Mouse (Mus musculus): ENCODE measurements around the gene Nfib. TPM values are rescaled to one million over a fixed set of nuclear protein-coding genes. Genes with fewer than 3 reads are reported as not detected.
A peak's percentile ranks its signal among the peaks of the same experiment; 100 is the strongest.

The Nfib gene
- polyA plus RNA-seq, 1 experiment from 2014 or later = 13.3 TPM

DNA sequence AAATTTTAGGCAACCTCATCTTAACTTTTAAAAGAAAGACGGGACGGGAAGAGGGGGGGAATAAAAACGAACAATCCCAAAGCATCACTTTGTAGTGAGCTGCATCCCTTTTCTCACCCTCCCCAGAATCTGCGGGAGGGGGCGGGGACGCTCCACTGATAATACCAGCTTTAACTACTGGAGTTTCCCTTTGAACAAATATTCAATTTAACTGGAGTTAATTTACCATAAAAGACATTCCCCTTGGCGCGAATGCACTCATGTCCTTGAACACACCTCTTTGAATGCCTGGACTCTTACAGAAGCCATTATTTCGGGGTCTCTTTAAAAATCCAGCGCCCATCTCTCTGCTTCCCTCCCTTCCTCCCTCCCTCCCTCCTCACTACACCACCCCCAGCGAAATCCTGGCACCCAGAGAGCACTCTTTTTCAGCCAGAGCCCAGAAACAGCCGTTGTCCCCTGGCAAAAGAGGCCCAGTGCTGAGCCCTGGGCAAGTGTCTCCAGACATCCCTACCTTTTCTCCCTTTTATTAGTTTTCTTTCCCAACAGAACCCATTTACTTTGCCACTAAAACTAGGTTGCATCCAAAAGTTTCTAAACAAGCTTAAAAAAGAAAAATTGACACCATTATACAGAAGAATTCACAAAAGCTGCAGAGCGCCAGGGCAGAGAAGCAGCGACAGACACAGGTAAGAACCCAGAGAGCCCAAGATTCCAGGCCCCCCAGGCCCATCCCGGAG is 197.8 kb downstream of the Nfib start:
- ATAC-seq (replicated peaks; ENCODE audit: low FRiP score, low read depth) = no peak
- 19% methylated on average over 15 of the region's 15 CpGs for WGBS
- Histone ChIP-seq H3K27ac (peak overlapping the region; percentile 99; the same call in 1 of the 2 replicates), H3K27me3 (ENCODE audit: insufficient read depth, low read length) (no peaks in the 10 kb centered on the region; the same call in 1 of the 2 replicates), H3K9me3 (replicated peaks; ENCODE audit: low read length) (no peaks in the 10 kb centered on the region), H3K9ac (ENCODE audit: low read depth, low read length) (0 out of 2 replicates have a peak overlapping the region, but pooled peaks have one; percentile 83), H3K36me3 (ENCODE audit: insufficient read depth, low read length) (no peaks in the 10 kb centered on the region), H3K4me1 (replicated peaks; ENCODE audit: insufficient read depth, low read length) (0 out of 2 replicates have a peak, but pooled peaks cover 6% of the 10 kb centered on the region), H3K4me3 (replicated peaks; ENCODE audit: low read depth, low read length) (peak overlapping the region; percentile 77), H3K4me2 (ENCODE audit: low read length) (peak overlapping the region; percentile 87)
- no peak for DNase-seq (ENCODE audit: low spot score)
- no peak for TF ChIP-seq CTCF (IDR thresholded peaks at IDR 0.05; ENCODE audit: low read depth)

- peak overlapping the region; percentile 87 for H3K4me2 ChIP-seq (ENCODE audit: low read length)
- H3K9ac ChIP-seq (ENCODE audit: low read depth, low read length) = peak overlapping the region; percentile 83
- H3K27me3 ChIP-seq (ENCODE audit: insufficient read depth, low read length) = no peaks in the 10 kb centered on the region; the same call in 1 of the 2 replicates
- DNase-seq (ENCODE audit: low spot score) = peak; percentile 83
- H3K27ac ChIP-seq = peak overlapping the region; percentile 99
- WGBS = 0% methylated on average over 27 of the region's 30 CpGs
- H3K9me3 ChIP-seq (replicated peaks; ENCODE audit: low read length) = no peaks in the 10 kb centered on the region
- TF ChIP-seq CTCF (IDR thresholded peaks at IDR 0.05; ENCODE audit: low read depth) = no peak; the same call in 1 of the 2 replicates
- 0 out of 2 replicates have a peak, but pooled peaks cover 6% of the 10 kb centered on the region for H3K4me1 ChIP-seq (replicated peaks; ENCODE audit: insufficient read depth, low read length)
- ATAC-seq (replicated peaks; ENCODE audit: low FRiP score, low read depth) = peak; percentile 53
- H3K36me3 ChIP-seq (ENCODE audit: insufficient read depth, low read length) = no peaks in the 10 kb centered on the region
- H3K4me3 ChIP-seq (replicated peaks; ENCODE audit: low read depth, low read length) = peak overlapping the region; percentile 77
Observed at GRCm38 (mm10) chr4:82506731-82507331, 198.7 kb downstream of the Nfib start.

GRCm38 (mm10) chr4:82506081-82506730 is 199.3 kb downstream of the Nfib start:
- Histone ChIP-seq H3K9ac (ENCODE audit: low read depth, low read length) (peak overlapping the region; percentile 83), H3K4me2 (ENCODE audit: low read length) (peak overlapping the region; percentile 87), H3K36me3 (ENCODE audit: insufficient read depth, low read length) (no peaks in the 10 kb centered on the region), H3K27me3 (ENCODE audit: insufficient read depth, low read length) (no peaks in the 10 kb centered on the region; the same call in 1 of the 2 replicates), H3K4me1 (replicated peaks; ENCODE audit: insufficient read depth, low read length) (0 out of 2 replicates have a peak, but pooled peaks cover 6% of the 10 kb centered on the region), H3K27ac (peak overlapping the region; percentile 99), H3K9me3 (replicated peaks; ENCODE audit: low read length) (no peaks in the 10 kb centered on the region), H3K4me3 (replicated peaks; ENCODE audit: low read depth, low read length) (peak overlapping the region; percentile 77)
- 1% methylated on average over 34 of the region's 81 CpGs for WGBS
- ATAC-seq (replicated peaks; ENCODE audit: low FRiP score, low read depth) (peak; percentile 81), DNase-seq (ENCODE audit: low spot score) (peak; percentile 85)
- TF ChIP-seq CTCF (IDR thresholded peaks at IDR 0.05; ENCODE audit: low read depth) = no peak; the same call in 1 of the 2 replicates

- Histone ChIP-seq H3K4me2 (ENCODE audit: low read length) (peak overlapping the region; percentile 87), H3K9ac (ENCODE audit: low read depth, low read length) (peak overlapping the region; percentile 83), H3K9me3 (replicated peaks; ENCODE audit: low read length) (no peaks in the 10 kb centered on the region), H3K4me1 (replicated peaks; ENCODE audit: insufficient read depth, low read length) (0 out of 2 replicates have a peak, but pooled peaks cover 6% of the 10 kb centered on the region), H3K27ac (peak overlapping the region; percentile 99), H3K36me3 (ENCODE audit: insufficient read depth, low read length) (no peaks in the 10 kb centered on the region), H3K27me3 (ENCODE audit: insufficient read depth, low read length) (no peaks in the 10 kb centered on the region; the same call in 1 of the 2 replicates), H3K4me3 (replicated peaks; ENCODE audit: low read depth, low read length) (peak overlapping the region; percentile 77)
- ATAC-seq (replicated peaks; ENCODE audit: low FRiP score, low read depth) = peak; percentile 67
- WGBS = 1% methylated on average over 56 of the region's 72 CpGs
- peak; percentile 94 for DNase-seq (ENCODE audit: low spot score)
- 0 out of 2 replicates have a peak, but pooled peaks have one; percentile 0 for TF ChIP-seq CTCF (IDR thresholded peaks at IDR 0.05; ENCODE audit: low read depth)
Observed at GRCm38 (mm10) chr4:82505121-82506031, 200.2 kb downstream of the Nfib start.

GRCm38 (mm10) chr4:82504284-82505120 is 201.0 kb downstream of the Nfib start:
- Histone ChIP-seq H3K27ac (peak overlapping the region; percentile 99), H3K9ac (ENCODE audit: low read depth, low read length) (peak overlapping the region; percentile 83), H3K36me3 (ENCODE audit: insufficient read depth, low read length) (no peaks in the 10 kb centered on the region), H3K9me3 (replicated peaks; ENCODE audit: low read length) (no peaks in the 10 kb centered on the region), H3K4me3 (replicated peaks; ENCODE audit: low read depth, low read length) (peak overlapping the region; percentile 77), H3K4me2 (ENCODE audit: low read length) (peak overlapping the region; percentile 87), H3K4me1 (replicated peaks; ENCODE audit: insufficient read depth, low read length) (0 out of 2 replicates have a peak, but pooled peaks cover 4% of the 10 kb centered on the region), H3K27me3 (ENCODE audit: insufficient read depth, low read length) (no peaks in the 10 kb centered on the region; the same call in 1 of the 2 replicates)
- DNase-seq (ENCODE audit: low spot score) (peak; percentile 64), ATAC-seq (replicated peaks; ENCODE audit: low FRiP score, low read depth) (no peak)
- 0 out of 2 replicates have a peak, but pooled peaks have one; percentile 2 for TF ChIP-seq CTCF (IDR thresholded peaks at IDR 0.05; ENCODE audit: low read depth)
- under 1% methylated on average over 62 of the region's 62 CpGs for WGBS

Data from kidney, postnatal 0 days (tissue).